Mouse (Mus musculus) CD8-positive naive resting alpha-beta T cell, adult 2 months (primary cell): Measurements from ENCODE around the gene Cd19.
A peak's percentile ranks its signal among the peaks of the same experiment; 100 is the strongest.

Experiments
- DNase-seq, 2 experiments: peaks; one replicate each; pipeline ENCODE4 v3.0.0; 2022; ENCODE audit warnings: low read depth in 2 of 2, low spot score in 2 of 2

Gene Cd19

DNA sequence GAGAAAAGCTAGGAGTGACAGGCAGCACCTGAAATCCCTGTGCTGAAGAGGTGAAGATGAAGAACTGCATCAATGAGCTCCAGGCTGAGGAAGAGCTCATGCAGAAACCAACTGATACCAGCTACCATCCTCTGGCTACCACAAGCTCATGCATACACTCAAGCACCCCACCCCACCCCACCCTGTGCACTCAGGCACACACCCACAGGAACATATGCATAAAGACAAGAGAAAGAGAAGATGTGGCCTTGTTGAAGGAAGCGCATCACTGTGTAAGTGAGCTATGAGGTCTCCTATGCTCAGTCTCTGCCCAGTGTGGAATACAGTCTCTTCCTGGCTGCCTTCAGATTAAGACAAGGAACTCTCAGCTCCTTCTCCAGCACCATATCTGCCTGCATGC, 26.5 kb downstream of the Cd19 start:
- DNase-seq, result no peak

DNA sequence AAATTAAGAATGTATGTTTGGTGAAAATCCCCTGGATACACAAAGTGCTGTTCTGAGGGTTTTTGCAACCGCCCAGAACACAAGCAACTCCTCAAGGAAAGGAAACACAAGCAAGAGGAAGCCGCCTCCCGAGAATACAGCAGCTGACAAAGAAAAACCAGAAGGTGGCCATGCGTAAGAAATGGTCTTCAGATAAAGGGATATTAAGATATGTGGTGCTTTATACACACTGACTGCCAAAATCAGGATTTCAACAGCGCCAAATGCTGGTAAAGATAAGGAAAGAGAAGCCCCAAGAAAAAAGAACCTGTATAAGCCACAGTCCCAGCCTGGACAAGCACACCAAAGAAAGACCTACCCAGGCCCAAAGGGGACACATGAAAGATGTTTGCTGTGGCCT, 31.1 kb downstream of the Cd19 start:
- DNase-seq, result no peak

DNA sequence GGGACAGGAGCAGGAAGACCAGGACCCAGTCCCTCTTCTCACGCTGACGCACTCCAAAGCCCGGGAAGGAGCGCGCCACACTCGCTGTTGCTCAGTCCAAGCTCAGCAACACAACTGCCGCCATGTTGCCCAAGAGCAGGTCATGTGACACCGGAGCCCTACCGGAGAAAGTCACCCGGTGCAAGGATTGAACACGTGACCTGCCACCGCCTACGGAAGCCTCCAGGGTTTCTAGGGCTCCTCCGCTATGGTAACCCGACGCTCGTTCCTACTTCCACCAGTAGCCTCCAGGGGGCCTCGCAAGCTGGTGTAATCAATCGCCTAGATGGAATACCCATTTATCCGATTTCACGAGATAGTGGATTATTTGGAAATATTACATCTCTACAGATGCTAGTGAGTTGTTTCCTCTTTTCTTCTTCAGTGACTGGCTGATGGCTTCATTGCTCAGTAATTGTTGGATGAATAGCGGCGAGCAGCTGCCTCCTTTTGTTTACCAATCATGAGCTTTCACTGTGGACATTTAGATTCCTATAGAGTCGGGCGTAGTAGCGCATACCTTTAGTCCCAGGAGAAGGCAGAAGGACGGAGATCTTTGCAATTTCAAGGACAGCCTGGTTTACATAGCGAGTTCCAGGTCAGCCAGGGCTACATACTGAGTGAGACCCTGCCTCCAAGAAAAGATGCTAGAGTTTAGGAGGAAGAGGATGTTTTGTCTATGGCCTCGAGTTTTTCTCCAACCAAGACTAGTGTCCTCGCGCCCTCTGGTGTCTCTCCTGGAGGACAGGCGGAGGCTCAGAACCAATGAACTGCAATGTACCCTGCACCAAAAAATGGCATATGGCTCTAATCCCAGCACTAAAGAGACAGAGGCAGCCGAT, 37.2 kb downstream of the Cd19 start, which contains the start of gene Spns1:
Spns1 (minus strand) TSS at position 173 of the 881 bp plus-strand sequence.
- DNase-seq, result peak; percentile 91 to 93

GRCm38 (mm10) chr7:126376903-126377277, 37.8 kb downstream of the Cd19 start:
- no peak for DNase-seq

DNA sequence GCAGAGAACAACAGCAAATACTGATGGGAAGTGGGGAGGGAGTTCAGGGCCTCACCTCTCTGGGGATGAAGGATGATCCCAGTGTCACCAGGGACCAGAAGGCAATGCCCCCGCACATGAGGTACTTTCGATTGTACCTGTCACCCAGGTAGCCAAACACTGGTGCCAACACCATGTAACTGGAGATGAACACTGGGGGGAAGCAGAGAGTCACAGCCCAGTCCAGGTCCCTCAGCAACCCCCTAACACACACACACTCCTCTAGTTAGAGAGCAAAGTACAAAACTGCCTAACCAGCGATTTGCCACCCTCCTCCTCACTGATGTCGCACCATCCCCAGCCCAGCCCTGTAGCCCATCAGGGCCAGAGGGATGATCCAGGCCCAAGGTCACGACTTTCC, 39.7 kb downstream of the Cd19 start:
- DNase-seq, result no peak

DNA sequence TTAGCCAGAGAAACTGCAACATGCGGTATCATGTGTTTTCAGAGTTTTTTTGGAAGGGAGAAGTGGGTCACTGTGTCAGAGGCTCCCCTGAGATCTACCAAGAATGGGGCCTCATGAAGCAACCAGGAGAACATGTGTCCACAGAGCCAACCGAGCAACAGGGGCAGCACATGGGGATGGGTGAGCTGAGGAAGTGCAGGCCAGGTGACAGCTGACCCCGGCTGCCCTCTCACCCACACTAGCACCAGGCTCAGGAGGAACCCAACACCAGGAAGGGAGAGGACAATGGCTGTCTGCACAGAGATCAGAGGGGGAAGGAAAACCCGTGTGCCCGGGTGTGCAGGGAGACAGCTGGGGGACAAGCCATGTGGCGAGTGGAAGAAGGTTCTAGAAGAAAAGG, 40.2 kb downstream of the Cd19 start:
- DNase-seq, result no peak

- DNase-seq, result no peak
Observed at GRCm38 (mm10) chr7:126373007-126373406, 41.7 kb downstream of the Cd19 start.

DNA sequence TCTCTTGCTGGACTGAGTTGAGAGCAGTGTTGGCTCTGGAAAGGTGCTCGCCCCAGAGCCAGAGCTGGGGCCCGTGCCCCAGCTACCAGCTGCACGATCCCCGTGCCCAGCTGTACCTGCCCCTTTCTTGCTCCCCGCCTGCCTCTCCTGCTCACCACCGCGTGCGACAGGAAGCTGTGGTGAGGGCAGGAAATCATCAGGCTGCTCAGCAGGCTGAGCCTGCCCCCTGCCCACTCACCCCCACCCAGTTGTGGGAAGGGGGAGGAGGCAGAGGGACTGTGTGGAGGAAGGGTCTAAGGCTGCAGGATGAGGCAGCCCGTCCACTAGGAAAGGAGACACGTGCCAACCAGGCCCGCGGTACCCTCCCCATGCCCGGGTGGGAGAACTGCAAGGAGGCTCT, 45.3 kb downstream of the Cd19 start, which contains the start of gene Lat:
Lat (minus strand) TSS at position 178 of the 400 bp plus-strand sequence.
- peak; percentile 77 to 82 for DNase-seq

DNA sequence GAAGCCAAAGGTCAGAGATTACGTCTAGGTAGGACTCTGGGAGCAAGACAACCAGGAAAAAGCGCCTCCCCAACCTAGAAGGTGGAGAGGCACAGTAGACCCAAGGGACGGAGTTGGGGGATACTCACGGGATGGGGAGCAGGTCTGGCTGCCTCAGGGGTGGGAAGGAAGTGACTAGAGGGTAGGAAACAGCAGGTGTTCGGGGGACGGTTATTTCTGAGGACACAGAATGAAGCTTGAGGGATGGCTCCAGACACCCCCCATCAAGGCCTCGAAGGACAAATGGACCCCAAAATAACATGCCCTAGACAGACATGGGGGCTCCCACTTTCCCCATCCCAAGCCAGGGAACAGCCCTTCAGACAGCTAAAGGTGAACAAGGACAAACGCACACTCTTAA, 46.3 kb downstream of the Cd19 start:
- no peak for DNase-seq

GRCm38 (mm10) chr7:126367636-126368035, 47.1 kb downstream of the Cd19 start:
- DNase-seq, result peak; percentile 27 to 32

GRCm38 (mm10) chr7:126363038-126363437, 51.7 kb downstream of the Cd19 start:
- DNase-seq, result no peak

GRCm38 (mm10) chr7:126359049-126359448, 55.6 kb downstream of the Cd19 start:
- no peak for DNase-seq
